Mouse (Mus musculus): ENCODE results near the gene Evi2b. TPM values are rescaled to one million over a fixed set of nuclear protein-coding genes. Genes with fewer than 3 reads are reported as not detected.
A peak's percentile ranks its signal among the peaks of the same experiment; 100 is the strongest.

Evi2b gene
- total RNA-seq (2022), result 1 to 10 TPM in 3 of 4 experiments, under 1 TPM in 1; 0.68 to 3.7 (median 1.8) TPM

GRCm38 (mm10) chr11:79523560-79524309 is at the start of gene Evi2b:
Gene Evi2b (minus strand): TSS chr11:79523762.
- no peak for DNase-seq (ENCODE audit: low spot score in 2 of 2)

- no peak for DNase-seq (ENCODE audit: low spot score in 2 of 2)
Measured at GRCm38 (mm10) chr11:79570319-79570718, 46.8 kb upstream of the Evi2b start.

- DNase-seq (ENCODE audit: low spot score in 2 of 2), result no peak
Measured at GRCm38 (mm10) chr11:79568197-79568911, 44.8 kb upstream of the Evi2b start.

GRCm38 (mm10) chr11:79566947-79567346 is 43.4 kb upstream of the Evi2b start:
- no peak for DNase-seq (ENCODE audit: low spot score in 2 of 2)

GRCm38 (mm10) chr11:79563493-79563892 is 39.9 kb upstream of the Evi2b start:
- DNase-seq (ENCODE audit: low spot score in 2 of 2), result no peak

GRCm38 (mm10) chr11:79560536-79560935 is 37.0 kb upstream of the Evi2b start:
- DNase-seq (ENCODE audit: low spot score in 2 of 2), result no peak

- DNase-seq (ENCODE audit: low spot score in 2 of 2), result no peak
Measured at GRCm38 (mm10) chr11:79552622-79553021, 29.1 kb upstream of the Evi2b start.

GRCm38 (mm10) chr11:79536293-79536692 is 12.7 kb upstream of the Evi2b start:
- DNase-seq (ENCODE audit: low spot score in 2 of 2), result no peak

GRCm38 (mm10) chr11:79535554-79535953 is 12.0 kb upstream of the Evi2b start:
- no peak for DNase-seq (ENCODE audit: low spot score in 2 of 2)

GRCm38 (mm10) chr11:79533950-79534690 is 10.6 kb upstream of the Evi2b start:
- peak; percentile 28 to 35 for DNase-seq (ENCODE audit: low spot score in 2 of 2)

GRCm38 (mm10) chr11:79533311-79533710 is 9.7 kb upstream of the Evi2b start:
- DNase-seq (ENCODE audit: low spot score in 2 of 2), result no peak

GRCm38 (mm10) chr11:79531485-79531884 is 7.9 kb upstream of the Evi2b start:
- DNase-seq (ENCODE audit: low spot score in 2 of 2), result no peak

- no peak for DNase-seq (ENCODE audit: low spot score in 2 of 2)
Measured at GRCm38 (mm10) chr11:79530774-79531173, 7.2 kb upstream of the Evi2b start.

- DNase-seq (ENCODE audit: low spot score in 2 of 2), result peak; percentile 22 to 47
Measured at GRCm38 (mm10) chr11:79530333-79530761, 6.8 kb upstream of the Evi2b start, which contains the start of the genes Evi2 and Evi2a. Gene Evi2 (minus strand): TSS chr11:79530589. Gene Evi2a (minus strand): TSS chr11:79530609.

- no peak for DNase-seq (ENCODE audit: low spot score in 2 of 2)
Measured at GRCm38 (mm10) chr11:79529736-79530135, 6.2 kb upstream of the Evi2b start.

GRCm38 (mm10) chr11:79529226-79529625 is 5.7 kb upstream of the Evi2b start:
- no peak for DNase-seq (ENCODE audit: low spot score in 2 of 2)

- no peak for DNase-seq (ENCODE audit: low spot score in 2 of 2)
Measured at GRCm38 (mm10) chr11:79528601-79529000, 5.0 kb upstream of the Evi2b start.

- DNase-seq (ENCODE audit: low spot score in 2 of 2), result no peak
Measured at GRCm38 (mm10) chr11:79527739-79528384, 4.3 kb upstream of the Evi2b start.

GRCm38 (mm10) chr11:79527015-79527738 is 3.6 kb upstream of the Evi2b start:
- no peak for DNase-seq (ENCODE audit: low spot score in 2 of 2)

- DNase-seq (ENCODE audit: low spot score in 2 of 2), result no peak
Measured at GRCm38 (mm10) chr11:79526549-79526948, 3.0 kb upstream of the Evi2b start.

- no peak for DNase-seq (ENCODE audit: low spot score in 2 of 2)
Measured at GRCm38 (mm10) chr11:79524310-79524575, 681 bp upstream of the Evi2b start.

All from layer of hippocampus, adult 8-10 months (tissue).